Mouse (Mus musculus): Measurements from ENCODE around the gene Ptpn5. TPM values are rescaled to one million over a fixed set of nuclear protein-coding genes. Genes with fewer than 3 reads are reported as not detected.

Ptpn5 gene
- polyA plus RNA-seq, 1 experiment: 0.21 TPM

DNA sequence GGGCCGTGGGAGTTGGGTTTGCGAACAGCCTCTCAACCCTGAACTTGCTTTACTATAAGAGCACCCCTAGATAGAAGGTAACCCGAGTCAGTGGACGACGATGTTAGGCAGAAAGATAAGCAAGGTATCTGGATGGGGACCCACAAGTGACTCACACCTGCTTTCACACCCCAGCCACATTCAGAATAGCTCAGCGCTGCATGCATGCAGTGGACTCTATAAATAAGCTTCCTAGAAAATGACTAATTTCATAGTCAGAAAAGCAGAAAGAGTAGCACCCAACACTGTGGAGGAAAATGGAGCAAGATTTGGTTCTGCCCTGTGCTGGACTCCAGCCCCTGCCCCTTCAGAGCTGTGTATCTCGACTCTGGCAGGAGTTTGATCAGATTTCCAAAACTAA, 20.1 kb downstream of the Ptpn5 start:
- DNase-seq (ENCODE audit: low read depth, low spot score): no peak
- WGBS: 74% methylated on average over 7 of the region's 7 CpGs

DNA sequence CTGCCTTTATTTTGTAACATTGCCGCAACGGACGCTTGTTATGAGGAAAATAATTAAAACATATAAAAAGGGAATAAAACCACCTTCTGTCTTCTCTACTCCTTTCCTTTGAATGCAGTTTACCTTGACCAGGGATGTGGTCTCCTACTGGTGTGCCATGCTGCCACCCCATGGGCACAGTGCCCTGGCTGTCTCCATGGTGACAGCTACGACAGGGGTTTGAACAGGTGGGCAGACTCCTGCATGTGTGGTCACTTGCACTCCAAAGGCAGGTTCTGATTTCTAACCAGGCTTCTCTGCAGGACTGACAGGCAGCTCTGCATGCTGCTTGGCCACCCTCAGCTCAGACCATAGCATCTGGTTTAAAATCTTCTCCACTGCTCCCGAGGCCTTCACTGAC, 21.4 kb downstream of the Ptpn5 start:
- 89% methylated on average over 5 of the region's 5 CpGs for WGBS
- no peak for DNase-seq (ENCODE audit: low read depth, low spot score)

DNA sequence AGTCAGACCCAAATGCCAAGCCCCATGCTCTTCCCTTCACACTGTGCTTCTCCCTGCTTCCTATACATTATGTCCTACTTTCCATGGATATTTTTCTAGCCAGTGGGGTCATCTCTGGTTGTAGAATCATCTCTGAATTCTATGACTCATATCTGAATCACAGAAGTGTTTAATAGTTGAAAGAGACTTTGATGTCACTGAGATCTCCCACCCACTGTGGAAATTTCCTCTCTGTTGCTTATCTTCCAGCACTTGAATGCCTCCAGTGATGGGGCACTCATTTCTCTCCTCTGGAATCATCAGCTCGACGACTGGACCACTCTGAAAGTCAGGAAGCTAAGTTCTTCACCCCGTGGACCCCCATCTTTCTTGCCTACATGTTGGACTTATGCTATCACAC, 22.4 kb downstream of the Ptpn5 start:
- DNase-seq (ENCODE audit: low read depth, low spot score): no peak
- 65% methylated on average over 3 of the region's 3 CpGs for WGBS

- 36% methylated on average over 7 of the region's 7 CpGs for WGBS
- DNase-seq (ENCODE audit: low read depth, low spot score): no peak
Observed at GRCm38 (mm10) chr7:47110511-47110910, 23.0 kb downstream of the Ptpn5 start.

- 75% methylated on average over 13 of the region's 13 CpGs for WGBS
- no peak for DNase-seq (ENCODE audit: low read depth, low spot score)
Observed at GRCm38 (mm10) chr7:47108779-47109189, 24.7 kb downstream of the Ptpn5 start.

DNA sequence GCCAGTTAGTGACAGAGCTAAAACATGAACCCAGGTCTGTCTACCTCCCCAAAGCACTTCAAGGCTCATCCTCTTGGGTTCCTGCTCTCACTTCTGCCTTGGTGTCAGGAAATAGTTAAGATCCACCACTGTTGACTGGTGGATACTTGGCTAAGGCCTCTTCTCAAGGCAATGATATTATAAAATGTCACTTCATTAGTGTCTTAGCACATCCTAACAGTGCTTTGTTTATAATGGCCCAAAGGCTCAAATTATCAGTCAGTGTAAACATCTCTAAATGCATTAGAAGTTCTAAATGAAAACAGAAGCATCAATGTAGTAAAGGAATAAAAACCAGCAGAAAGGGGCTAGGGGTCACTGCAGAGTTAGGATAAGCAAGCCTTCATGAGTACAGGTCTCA, 26.5 kb downstream of the Ptpn5 start:
- no peak for DNase-seq (ENCODE audit: low read depth, low spot score)

DNA sequence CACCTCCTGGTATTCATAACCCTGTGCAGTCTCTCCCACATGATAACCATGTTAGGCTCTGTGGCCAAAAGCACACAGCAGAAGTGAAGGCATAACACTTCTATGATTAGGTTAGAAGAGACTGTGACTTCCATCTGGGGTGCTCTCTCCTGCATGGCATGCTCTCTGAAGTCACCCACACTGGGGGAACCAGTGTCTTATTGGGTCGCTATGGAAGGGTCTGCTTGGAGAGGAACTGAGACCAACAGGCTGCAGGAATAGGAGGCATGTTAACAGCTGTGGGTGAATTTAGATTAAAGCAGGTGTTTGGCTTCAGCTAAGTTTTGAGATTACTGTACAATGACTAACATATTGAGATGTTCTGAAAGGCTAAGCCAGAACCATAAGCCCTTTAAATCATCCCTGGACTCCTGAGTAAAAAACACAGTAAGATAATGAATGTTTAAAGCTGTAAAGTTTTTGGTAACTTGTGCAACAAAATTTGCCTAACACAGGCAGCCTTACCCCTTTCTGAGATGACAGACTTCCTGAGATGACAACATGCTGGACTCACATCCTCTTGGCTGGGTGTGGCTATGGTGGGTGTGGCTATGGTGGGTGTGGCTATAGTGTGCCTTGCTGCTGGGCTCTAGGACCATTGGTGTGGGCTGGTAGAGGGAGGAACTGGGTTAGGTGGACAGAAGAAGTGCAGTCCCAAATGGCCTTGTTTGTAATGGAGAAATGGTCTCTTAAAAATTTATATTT, 29.6 kb downstream of the Ptpn5 start:
- DNase-seq (ENCODE audit: low read depth, low spot score): no peak
- WGBS: 68% methylated on average over 1 of the region's 1 CpGs

DNA sequence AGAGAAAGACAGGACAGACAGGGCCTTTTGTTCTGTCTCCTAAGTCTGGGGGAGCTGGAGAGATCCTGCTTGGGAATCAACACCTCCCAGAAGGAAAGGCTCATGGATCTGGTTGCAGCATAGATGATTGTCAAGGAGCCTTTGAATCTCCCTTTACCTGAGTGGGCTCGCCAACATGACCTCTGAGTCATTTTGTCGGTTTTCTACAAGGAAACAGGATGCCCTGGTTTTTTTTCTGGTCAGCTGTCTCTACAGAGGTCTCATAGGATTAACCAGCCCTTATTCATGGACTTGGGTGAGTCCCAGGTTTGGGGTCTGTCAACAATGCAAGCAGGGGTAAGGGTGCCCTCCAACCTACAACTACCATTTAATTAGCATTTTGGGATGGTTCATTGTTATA, 30.5 kb downstream of the Ptpn5 start:
- WGBS: 64% methylated on average over 2 of the region's 2 CpGs
- DNase-seq (ENCODE audit: low read depth, low spot score): no peak

GRCm38 (mm10) chr7:47100615-47101014, 32.9 kb downstream of the Ptpn5 start:
- DNase-seq (ENCODE audit: low read depth, low spot score): no peak
- WGBS: 66% methylated on average over 6 of the region's 6 CpGs

- DNase-seq (ENCODE audit: low read depth, low spot score): no peak
- 77% methylated on average over 7 of the region's 7 CpGs for WGBS
Observed at GRCm38 (mm10) chr7:47099306-47099705, 34.2 kb downstream of the Ptpn5 start.

- WGBS: 57% methylated on average over 7 of the region's 7 CpGs
- DNase-seq (ENCODE audit: low read depth, low spot score): no peak
Observed at GRCm38 (mm10) chr7:47098044-47098443, 35.4 kb downstream of the Ptpn5 start.

- 33% methylated on average over 2 of the region's 2 CpGs for WGBS
Observed at GRCm38 (mm10) chr7:47094969-47095368, 38.5 kb downstream of the Ptpn5 start.

GRCm38 (mm10) chr7:47093935-47094334, 39.5 kb downstream of the Ptpn5 start:
- DNase-seq (ENCODE audit: low read depth, low spot score): no peak
- 89% methylated on average over 5 of the region's 5 CpGs for WGBS

More at GRCm38 (mm10) chr7:47094969-47095368, 38.5 kb downstream of the Ptpn5 start:
- no peak for DNase-seq (ENCODE audit: low read depth, low spot score)

DNA sequence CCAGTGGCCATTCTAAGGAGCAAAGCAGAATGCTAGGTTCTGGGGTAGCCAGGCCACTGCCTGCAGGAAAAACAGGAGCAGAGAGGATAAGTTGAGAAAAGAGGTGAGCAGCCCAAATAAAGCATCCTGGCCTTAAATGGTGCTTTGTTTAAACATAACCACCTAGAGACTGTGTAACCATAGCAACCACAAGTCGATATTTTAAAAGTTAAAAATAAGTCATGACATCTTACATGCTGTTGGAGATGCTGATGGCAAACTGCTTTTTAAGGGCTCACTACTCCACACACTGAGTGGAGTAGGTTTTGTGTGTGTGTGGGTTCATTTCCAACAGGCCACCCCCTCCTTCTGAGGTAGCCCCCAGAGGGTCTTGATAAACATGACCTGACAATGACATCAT, 48.4 kb downstream of the Ptpn5 start:
- DNase-seq (ENCODE audit: low read depth, low spot score): no peak
- WGBS: 54% methylated on average over 1 of the region's 1 CpGs

- WGBS: 11% methylated on average over 6 of the region's 6 CpGs
- DNase-seq (ENCODE audit: low read depth, low spot score): no peak
Observed at GRCm38 (mm10) chr7:47081277-47081676, 52.2 kb downstream of the Ptpn5 start.

GRCm38 (mm10) chr7:47080868-47081267, 52.6 kb downstream of the Ptpn5 start:
- DNase-seq (ENCODE audit: low read depth, low spot score): no peak
- 70% methylated on average over 3 of the region's 3 CpGs for WGBS

GRCm38 (mm10) chr7:47077451-47077850, 56.0 kb downstream of the Ptpn5 start:
- whole genome bisulfite sequencing: 53% methylated on average over 8 of the region's 8 CpGs

GRCm38 (mm10) chr7:47076729-47077128, 56.8 kb downstream of the Ptpn5 start:
- DNase-seq (ENCODE audit: low read depth, low spot score): no peak
- 84% methylated on average over 3 of the region's 3 CpGs for WGBS

More at GRCm38 (mm10) chr7:47077451-47077850, 56.0 kb downstream of the Ptpn5 start:
- no peak for DNase-seq (ENCODE audit: low read depth, low spot score)

- WGBS: 96% methylated on average over 6 of the region's 6 CpGs
Observed at GRCm38 (mm10) chr7:47076193-47076592, 57.3 kb downstream of the Ptpn5 start.

DNA sequence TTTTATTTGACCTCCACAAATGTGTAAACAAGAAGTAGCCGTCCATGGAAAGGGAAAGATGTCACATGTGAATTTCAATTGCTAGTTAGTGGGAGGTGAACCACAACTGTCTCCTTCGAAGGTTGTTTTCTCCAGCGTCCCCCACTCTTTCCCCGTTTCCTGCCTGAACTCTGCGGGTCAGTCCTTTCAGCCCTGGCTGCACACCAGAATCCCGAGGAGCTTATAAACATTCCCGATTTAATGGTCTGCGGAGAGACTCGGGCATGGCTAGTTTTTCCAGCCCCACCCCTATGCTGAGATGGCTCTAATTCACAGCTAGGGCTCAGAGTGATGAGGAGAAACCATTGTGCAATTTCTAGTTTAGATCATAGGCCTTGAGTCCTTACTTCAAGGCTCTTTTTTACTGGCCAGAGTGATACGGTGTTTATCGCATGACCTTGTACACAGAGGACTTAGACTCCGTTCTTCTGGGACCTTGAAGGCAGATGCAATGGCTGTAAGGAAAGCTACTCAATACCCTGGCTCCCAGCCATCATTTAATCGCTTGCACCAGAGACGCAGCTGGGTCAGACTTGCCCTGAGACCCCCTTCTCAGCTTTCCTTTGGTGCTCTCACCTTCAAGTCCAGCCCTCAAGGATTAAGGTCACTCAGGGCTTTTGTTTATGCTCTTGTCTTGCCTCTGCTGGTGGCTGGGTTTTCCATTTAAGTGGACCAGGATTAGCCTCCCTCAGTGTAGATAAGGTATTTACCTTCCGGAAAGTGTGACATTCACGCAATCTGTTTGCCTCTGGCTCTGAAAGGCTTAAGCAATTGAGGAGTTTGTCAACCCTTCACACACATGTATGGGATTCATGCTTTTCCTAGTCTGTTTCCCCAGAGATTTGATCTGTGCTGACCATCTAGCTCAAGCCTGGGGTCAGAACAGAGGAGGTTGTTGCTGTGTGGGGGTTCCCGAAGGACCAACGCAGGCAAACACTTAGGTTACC, 59.7 kb downstream of the Ptpn5 start:
- no peak for DNase-seq (ENCODE audit: low read depth, low spot score)
- 30% methylated on average over 18 of the region's 18 CpGs for WGBS

More at GRCm38 (mm10) chr7:47076193-47076592, 57.3 kb downstream of the Ptpn5 start:
- DNase-seq (ENCODE audit: low read depth, low spot score): no peak

GRCm38 (mm10) chr7:47072551-47072950, 60.9 kb downstream of the Ptpn5 start:
- 77% methylated on average over 5 of the region's 5 CpGs for WGBS
- no peak for DNase-seq (ENCODE audit: low read depth, low spot score)
